Mouse (Mus musculus) lung, adult 18-20 months (tissue): ENCODE measurements at regions not wholly inside any gene's neighbourhood (a gene's known extent, or its start where the extent isn't known, plus 50 kb on each side); places are given as distances from the start of the nearest gene placed in this dataset.

ENCODE experiments used
- DNase-seq, 2 experiments: peaks; one replicate each; pipeline ENCODE4 v3.0.0; 2022; ENCODE audit warnings: mixed read lengths in 2 of 2

GRCm38 (mm10) chr3:132029112-132029511 lies 56.0 kb upstream of the Dkk2 start:
- no peak for DNase-seq

- no peak for DNase-seq
These were observed 51.9 kb upstream of the Dkk2 start for GRCm38 (mm10) chr3:132033078-132033713.

GRCm38 (mm10) chr3:132035176-132035575 lies 49.9 kb upstream of the Dkk2 start:
- DNase-seq: no peak
